Mouse (Mus musculus) CH12.LX (cell line): ENCODE measurements around the gene Kif1a. TPM values are rescaled to one million over a fixed set of nuclear protein-coding genes. Genes with fewer than 3 reads are reported as not detected.

ENCODE experiments used
- DNase-seq: peaks from one replicate; pipeline ENCODE4 v3.0.0-alpha.2; 2013; ENCODE audit errors: extremely low read depth
- H3K27ac ChIP-seq: 2 replicates; pipeline ENCODE4 v1.5.1; 2012; ENCODE audit warnings: low read depth, mild to moderate bottlenecking, control low read depth, moderate library complexity; ENCODE audit not compliant: insufficient read depth
- H3K27me3 ChIP-seq: replicated peaks from 2 replicates; pipeline ENCODE3; 2012; ENCODE audit warnings: inconsistent platforms
- H3K36me3 ChIP-seq, 2 experiments: replicated peaks in 1 of 2; 2 replicates each; pipeline versions ENCODE3 to v1.6.1; 2012; ENCODE audit warnings: inconsistent platforms in 1 of 2, low read length in 1 of 2, mild to moderate bottlenecking in 1 of 2, mixed read lengths in 1 of 2, moderate library complexity in 1 of 2; ENCODE audit not compliant: control insufficient read depth in 1 of 2, insufficient read depth in 1 of 2
- H3K4me1 ChIP-seq, 2 experiments: 2 replicates each; pipeline ENCODE4 v1.6.1; 2012; ENCODE audit warnings: inconsistent platforms in 1 of 2, moderate library complexity in 1 of 2; ENCODE audit not compliant: insufficient read depth in 2 of 2, control insufficient read depth in 1 of 2
- H3K4me2 ChIP-seq: 2 replicates; pipeline ENCODE4 v1.6.1; 2012; ENCODE audit warnings: low read depth, mild to moderate bottlenecking, control low read depth; ENCODE audit not compliant: poor library complexity, insufficient read depth, severe bottlenecking
- H3K4me3 ChIP-seq, 3 experiments: fragments of 150-350 bp in 1 of 3; sonication (generic) in 1 of 3; replicated peaks in 1 of 3; 2 replicates each; pipeline versions ENCODE3 to v1.5.1; 2011 to 2012; ENCODE audit warnings: low read depth in 2 of 3, low read length in 2 of 3, mild to moderate bottlenecking in 2 of 3, moderate library complexity in 2 of 3, control low read depth in 1 of 3, improper control_type of control experiment in 1 of 3, inconsistent platforms in 1 of 3, mixed read lengths in 1 of 3; ENCODE audit not compliant: poor library complexity in 1 of 3
- H3K79me2 ChIP-seq: replicated peaks from 2 replicates; pipeline ENCODE4 v1.6.1; 2012; ENCODE audit warnings: mild to moderate bottlenecking, moderate library complexity; ENCODE audit not compliant: control insufficient read depth, poor library complexity, insufficient read depth, severe bottlenecking; ENCODE audit errors: extremely low read depth
- H3K9ac ChIP-seq: 2 replicates; pipeline ENCODE4 v1.6.1; 2012; ENCODE audit warnings: low read depth, mild to moderate bottlenecking, control low read depth, moderate library complexity; ENCODE audit not compliant: insufficient read depth
- H3K9me3 ChIP-seq: replicated peaks from 2 replicates; pipeline ENCODE3; 2012; ENCODE audit warnings: low read length, inconsistent platforms, mixed read lengths
- CHD1 ChIP-seq: IDR thresholded peaks from 2 replicates; pipeline ENCODE4 v1.6.1; 2012; ENCODE audit warnings: low read depth, low read length, improper control_type of control experiment, inconsistent platforms
- CTCF ChIP-seq, 2 experiments: IDR thresholded peaks in 1 of 2; conservative IDR thresholded peaks in 1 of 2; 2 replicates each; pipeline ENCODE4 v1.5.1; 2011 to 2012; ENCODE audit warnings: low read depth in 2 of 2, low read length in 2 of 2, improper control_type of control experiment in 1 of 2, inconsistent platforms in 1 of 2, mild to moderate bottlenecking in 1 of 2, moderate library complexity in 1 of 2
- EP300 ChIP-seq: IDR thresholded peaks from 2 replicates; pipeline ENCODE4 v1.6.1; 2011; ENCODE audit warnings: low read length, improper control_type of control experiment
- HCFC1 ChIP-seq: IDR thresholded peaks from 2 replicates; pipeline ENCODE4 v1.6.1; 2012; ENCODE audit warnings: low read depth, mild to moderate bottlenecking, inconsistent platforms, low read length, improper control_type of control experiment
- IRF4 ChIP-seq: IDR thresholded peaks from 2 replicates; pipeline ENCODE4 v1.6.1; 2014; ENCODE audit warnings: low read depth, mild to moderate bottlenecking, inconsistent platforms, low read length, improper control_type of control experiment
- MAFK ChIP-seq: IDR thresholded peaks from 2 replicates; pipeline ENCODE4 v1.6.1; 2011; ENCODE audit warnings: low read length, improper control_type of control experiment; ENCODE audit not compliant: insufficient replicate concordance
- MAX ChIP-seq: IDR thresholded peaks from 2 replicates; pipeline ENCODE4 v1.6.1; 2011; ENCODE audit warnings: low read length, improper control_type of control experiment
- MAZ ChIP-seq: IDR thresholded peaks from 2 replicates; pipeline ENCODE4 v1.6.1; 2012; ENCODE audit warnings: low read depth, mild to moderate bottlenecking, inconsistent platforms, low read length, improper control_type of control experiment, moderate library complexity
- MEF2A ChIP-seq: IDR thresholded peaks from 2 replicates; pipeline ENCODE4 v1.6.1; 2014; ENCODE audit warnings: low read depth, mild to moderate bottlenecking, inconsistent platforms, low read length, improper control_type of control experiment, borderline replicate concordance
- NELFE ChIP-seq: IDR thresholded peaks from 2 replicates; pipeline ENCODE4 v1.6.1; 2011; ENCODE audit warnings: low read depth, low read length, improper control_type of control experiment
- POLR2A ChIP-seq: IDR thresholded peaks from 2 replicates; pipeline ENCODE4 v1.6.1; 2011; ENCODE audit warnings: low read depth, mild to moderate bottlenecking, improper control_type of control experiment, low read length
- POLR2AphosphoS2 ChIP-seq: IDR thresholded peaks from 2 replicates; pipeline ENCODE4 v1.6.1; 2011; ENCODE audit warnings: low read depth, low read length, improper control_type of control experiment
- SIN3A ChIP-seq: IDR thresholded peaks from 2 replicates; pipeline ENCODE4 v1.6.1; 2012; ENCODE audit warnings: low read length, improper control_type of control experiment, inconsistent platforms
- TBP ChIP-seq: conservative IDR thresholded peaks from 2 replicates; pipeline ENCODE4 v1.6.1; 2011; ENCODE audit warnings: low read depth, low read length, improper control_type of control experiment
- TCF12 ChIP-seq: IDR thresholded peaks from 2 replicates; pipeline ENCODE4 v1.6.1; 2014; ENCODE audit warnings: low read depth, mild to moderate bottlenecking, inconsistent platforms, low read length, improper control_type of control experiment
- UBTF ChIP-seq: IDR thresholded peaks from 2 replicates; pipeline ENCODE4 v1.6.1; 2012; ENCODE audit warnings: low read depth, mild to moderate bottlenecking, inconsistent platforms, low read length, improper control_type of control experiment, moderate library complexity
- ZC3H11A ChIP-seq: IDR thresholded peaks from 2 replicates; pipeline ENCODE4 v1.6.1; 2012; ENCODE audit warnings: low read depth, mild to moderate bottlenecking, inconsistent platforms, low read length, improper control_type of control experiment
- ZNF384 ChIP-seq: IDR thresholded peaks from 2 replicates; pipeline ENCODE4 v1.6.1; 2012; ENCODE audit warnings: low read depth, low read length, improper control_type of control experiment, inconsistent platforms
- dilution Hi-C: fragments of 300-500 bp; cut with MboI; formaldehyde crosslinking; loops from 2 replicates; pipeline ENCODE4 v1.14.3; 2020; ENCODE audit warnings: low sequenced_read_pairs; ENCODE audit not compliant: extremely low pct_unique_long_range_greater_than_20kb, extremely low pct_ligation_motif_present
- in situ Hi-C: fragments of 300-500 bp; cut with MboI; formaldehyde crosslinking; loops from 3 replicates; pipeline ENCODE4 v1.14.3; 2019; ENCODE audit warnings: low sequenced_read_pairs, low pct_ligation_motif_present, low pct_unique_long_range_greater_than_20kb, mixed read lengths
- polyA plus RNA-seq: library from polyadenylated mRNA; unstranded; fragments of >175 nt; gene quantifications from 2 replicates; pipeline ENCODE4 v1.2.1, GENCODE M21; 2012; ENCODE audit warnings: low read depth; ENCODE audit not compliant: insufficient read length
- total RNA-seq, 2 experiments: library from RNA; depleted of rRNA; stranded (reverse); fragments of 300-350 nt in 1 of 2; fragments of >200 nt in 1 of 2; gene quantifications; 2 replicates each; pipeline ENCODE4 v1.2.3; 2012 to 2014

The Kif1a gene
- total and polyA plus RNA-seq, 3 experiments, result 0.17 to 0.61 (median 0.17) TPM

DNA sequence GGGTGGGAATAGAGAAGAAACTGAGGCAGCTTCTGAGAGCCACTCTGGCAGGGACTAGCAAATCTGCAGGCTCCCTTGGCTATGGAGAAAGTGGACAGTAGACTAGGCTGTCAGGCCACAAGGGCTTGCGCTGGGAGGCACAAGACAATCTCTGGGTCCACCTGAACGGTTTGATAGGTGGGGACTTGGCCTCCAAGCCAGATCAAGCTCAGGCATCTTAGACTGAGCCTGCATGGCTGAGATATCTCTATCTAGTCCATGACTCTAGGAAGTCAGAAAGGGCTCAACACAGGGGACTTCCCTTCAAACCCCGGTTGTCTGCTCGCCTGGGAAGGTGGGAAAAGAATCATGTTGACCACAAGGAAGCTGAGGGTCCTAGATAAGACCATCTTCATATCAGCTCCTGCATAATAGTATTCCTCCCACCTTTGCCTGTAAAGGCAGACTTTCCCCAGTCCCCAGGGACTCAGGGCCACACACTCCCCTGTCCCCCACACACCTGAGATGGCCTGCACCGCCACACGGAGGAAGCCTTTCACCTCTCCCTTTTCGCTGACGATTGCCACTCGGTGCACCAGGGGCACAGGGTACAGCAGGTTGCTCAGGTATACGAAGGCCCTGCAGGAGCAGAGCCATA is 55.5 kb downstream of the Kif1a start:
- H3K79me2 ChIP-seq, result no peaks in the 10 kb centered on the region
- peaks cover 0 to 4% of the 10 kb centered on the region in 2 experiments; a peak in 1 of 4 replicates for H3K4me1 ChIP-seq
- no peak overlapping the region for H3K9ac ChIP-seq
- no peaks in the 10 kb centered on the region for H3K36me3 ChIP-seq
- H3K9me3 ChIP-seq, result no peaks in the 10 kb centered on the region
- no peak for TF ChIP-seq MAFK
- TF ChIP-seq HCFC1, result no peak
- TF ChIP-seq MAZ, result no peak
- no peak for TF ChIP-seq EP300
- no peak for TF ChIP-seq ZC3H11A
- TF ChIP-seq ZNF384, result no peak
- no peak for TF ChIP-seq CHD1
- TF ChIP-seq POLR2A, result no peak
- no peak for TF ChIP-seq SIN3A
- DNase-seq, result no peak
- dilution Hi-C loops, result no loop called here
- in situ Hi-C loops, result no loop called here
- H3K4me3 ChIP-seq, result no peak overlapping the region
- H3K27ac ChIP-seq, result no peak overlapping the region
- peaks cover 75% of the 10 kb centered on the region for H3K27me3 ChIP-seq
- no peak overlapping the region for H3K4me2 ChIP-seq

DNA sequence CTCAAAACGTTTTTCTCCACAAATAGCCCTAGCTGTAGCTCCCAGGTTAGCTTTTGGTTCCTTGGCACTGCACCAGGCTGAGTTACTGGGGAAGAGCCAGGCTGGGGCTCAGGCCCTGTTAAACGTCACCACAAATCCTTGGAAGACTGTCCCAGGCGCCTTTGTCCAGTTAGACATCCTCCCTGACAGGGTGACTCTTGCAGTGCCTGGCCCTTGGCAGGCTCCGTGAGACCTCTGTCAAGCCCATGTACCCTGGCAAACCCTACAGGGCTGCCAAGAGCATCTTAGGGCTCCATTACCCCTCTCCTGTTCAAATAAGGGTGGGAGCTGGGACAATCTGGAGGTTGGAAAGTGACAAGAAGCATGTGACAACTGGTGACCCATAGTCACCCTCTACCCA is 65.8 kb downstream of the Kif1a start:
- Histone ChIP-seq H3K9ac (no peak overlapping the region), H3K9me3 (peaks cover 13% of the 10 kb centered on the region), H3K27ac (no peak overlapping the region), H3K4me3 (no peak overlapping the region), H3K79me2 (no peaks in the 10 kb centered on the region), H3K36me3 (no peaks in the 10 kb centered on the region), H3K27me3 (peaks cover 82% of the 10 kb centered on the region), H3K4me1 (no peaks in the 10 kb centered on the region), H3K4me2 (no peak overlapping the region)
- dilution Hi-C loops, result no loop called here
- in situ Hi-C loops, result no loop called here
- DNase-seq, result no peak
- TF ChIP-seq TBP (no peak), CTCF (conservative IDR thresholded peaks at IDR 0.05 in 1 of 2, IDR thresholded peaks at IDR 0.05 in 1 of 2; ENCODE audit: low read depth in 2 of 2, low read length in 2 of 2) (no peak), POLR2AphosphoS2 (no peak), MAX (no peak), MEF2A (no peak), NELFE (no peak), EP300 (no peak), CHD1 (no peak), TCF12 (no peak), UBTF (no peak), MAZ (no peak), IRF4 (no peak)
